Mouse (Mus musculus) lung, postnatal 0 days (tissue): Measurements from ENCODE around the gene Filip1l.
A peak's percentile ranks its signal among the peaks of the same experiment; 100 is the strongest.

Experiments
- CTCF ChIP-seq: IDR thresholded peaks from 2 replicates; pipeline ENCODE4 v1.5.1; 2016; ENCODE audit warnings: antibody characterized with exemption, mild to moderate bottlenecking
- EP300 ChIP-seq: IDR thresholded peaks from 2 replicates; pipeline ENCODE4 v1.6.1; 2016; ENCODE audit warnings: antibody characterized with exemption, mild to moderate bottlenecking, control low read depth

DNA sequence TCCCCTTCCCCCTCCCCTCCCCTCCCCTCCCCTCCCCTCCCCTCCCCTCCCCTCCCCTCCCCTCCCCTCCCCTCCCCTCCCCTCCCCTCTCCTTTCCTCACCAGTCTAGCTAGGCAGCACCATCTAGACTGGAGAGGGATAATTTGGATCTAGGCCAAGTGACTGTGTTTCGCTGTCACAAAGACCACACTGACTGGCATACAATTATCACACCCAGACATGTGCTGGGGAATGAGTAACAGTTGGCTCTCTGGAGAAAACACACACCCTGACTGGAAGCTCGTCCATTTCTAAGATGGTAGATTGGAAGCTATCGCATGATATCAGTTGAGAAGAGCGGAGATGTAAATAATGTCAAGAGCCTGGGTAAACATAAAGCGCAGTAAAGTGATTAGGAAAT is 126.9 kb downstream of the Filip1l start:
- TF ChIP-seq CTCF = no peak
- peak; percentile 41; the same call in 1 of the 2 replicates for TF ChIP-seq EP300
